8 mouse cellular contexts compared by ENCODE assay signal in the genomic region with DNA sequence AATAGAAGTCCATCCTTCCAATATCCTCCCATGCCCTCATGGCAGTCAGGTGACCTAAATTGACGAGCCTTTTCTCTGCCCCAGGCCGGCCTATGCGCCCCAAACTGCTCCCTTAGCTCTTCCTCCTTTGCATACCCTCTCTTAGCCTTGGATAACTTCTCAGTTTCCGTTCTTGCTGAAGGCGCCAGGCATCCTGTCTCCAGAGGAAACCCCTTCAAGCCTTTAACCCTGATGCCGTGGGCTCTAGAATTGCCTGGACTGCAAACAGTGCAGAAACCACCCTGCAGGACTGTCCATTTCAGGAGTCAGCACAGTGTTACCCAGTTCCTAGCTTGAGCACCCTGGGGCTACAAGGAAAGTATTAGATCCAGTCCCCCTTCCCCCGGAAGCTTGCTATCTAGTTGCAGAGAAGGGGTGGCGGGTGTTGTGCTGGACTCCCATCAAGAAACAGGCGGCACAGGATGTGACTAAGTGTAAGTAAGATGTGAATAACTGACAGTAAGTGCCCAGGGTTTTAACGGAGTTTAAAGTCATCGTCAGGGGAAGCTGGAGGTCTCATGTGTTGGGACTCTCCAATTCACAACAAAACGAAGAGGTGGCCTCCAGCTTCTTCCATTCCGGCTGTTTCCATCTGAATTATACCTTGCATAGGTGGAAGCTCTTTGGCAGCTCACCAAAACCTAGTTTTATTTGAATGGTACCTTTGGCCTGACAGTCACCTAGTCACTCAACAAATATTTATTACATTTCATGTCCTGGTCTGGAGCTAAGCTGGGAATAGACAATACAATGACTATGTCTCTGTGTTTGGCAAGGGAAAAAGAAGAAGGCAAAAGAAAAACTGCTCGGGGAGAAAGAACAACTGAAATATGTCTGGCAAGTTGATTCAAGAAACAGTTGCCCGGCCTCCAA. TPM values are rescaled to one million over a fixed set of nuclear protein-coding genes. Genes with fewer than 3 reads are reported as not detected.
DNase-seq lines count a peak whose midpoint lies in the region; ATAC-seq and TF ChIP-seq lines count a peak whose summit lies in the region.

No protein-coding gene starts in this region.

- H3K9ac ChIP-seq in CH12.LX (ENCODE audit: insufficient read depth, low read depth), result peak overlapping the region; percentile 84
- peak overlapping the region; percentile 62 for H3K9ac ChIP-seq in forebrain, embryonic 11.5 days (ENCODE audit: low read length)
- H3K9ac ChIP-seq in limb, embryonic 13.5 days, result peak overlapping the region; percentile 91
- H3K9ac ChIP-seq in midbrain, embryonic 12.5 days (replicated peaks), result peak overlapping the region; percentile 67

- peak; percentile 17 for DNase-seq in CH12.LX (ENCODE audit: extremely low read depth)
- peak; percentile 45 for DNase-seq in adipocyte (ENCODE audit: low spot score)
- DNase-seq in forebrain, embryonic 11.5 days (ENCODE audit: low spot score), result no peak
- DNase-seq in hindbrain, embryonic 10.5 days (ENCODE audit: low spot score), result peak; percentile 41
- DNase-seq in thymus, postnatal 14 days, result peak; percentile 64
- no peak for DNase-seq in left cerebral cortex, adult 8-10 months (ENCODE audit: low spot score in 2 of 2)

- dilution Hi-C loops in CH12.LX (cut with MboI; ENCODE audit: extremely low pct_ligation_motif_present, extremely low pct_unique_long_range_greater_than_20kb, low sequenced_read_pairs), result no loop called here

- H3K36me3 ChIP-seq in CH12.LX (replicated peaks in 1 of 2; ENCODE audit: control insufficient read depth in 1 of 2, insufficient read depth in 1 of 2, low read length in 1 of 2), result peaks cover 6 to 28% of the 10 kb centered on the region in 2 experiments
- H3K36me3 ChIP-seq in forebrain, embryonic 11.5 days (ENCODE audit: control insufficient read depth, insufficient read depth, low read length), result no peaks in the 10 kb centered on the region
- peaks cover 21% of the 10 kb centered on the region for H3K36me3 ChIP-seq in hindbrain, embryonic 10.5 days
- peaks cover 12% of the 10 kb centered on the region; the same call in 1 of the 2 replicates for H3K36me3 ChIP-seq in limb, embryonic 13.5 days
- no peaks in the 10 kb centered on the region for H3K36me3 ChIP-seq in midbrain, embryonic 12.5 days

- in situ Hi-C loops in CH12.LX (cut with MboI; ENCODE audit: low pct_ligation_motif_present, low pct_unique_long_range_greater_than_20kb, low sequenced_read_pairs), result loop anchor here (5.0 kb wide), 1 partner anchor 75 kb away; no protein-coding TSS in a partner anchor

- ATAC-seq in forebrain, embryonic 11.5 days (replicated peaks; ENCODE audit: low FRiP score), result peak; percentile 7; the same call in 1 of the 2 replicates
- no peak for ATAC-seq in limb, embryonic 13.5 days (ENCODE audit: low FRiP score, low read depth)
- ATAC-seq in midbrain, embryonic 12.5 days (ENCODE audit: low FRiP score, low read depth), result no peak

- no peak for TF ChIP-seq EP300 in CH12.LX (IDR thresholded peaks at IDR 0.05; ENCODE audit: low read length)

- TF ChIP-seq POLR2A in CH12.LX (IDR thresholded peaks at IDR 0.05; ENCODE audit: low read depth, low read length), result no peak

- H3K4me2 ChIP-seq in CH12.LX (ENCODE audit: insufficient read depth, low read depth, poor library complexity, severe bottlenecking), result peak overlapping the region; percentile 75
- peak overlapping the region; percentile 94 for H3K4me2 ChIP-seq in forebrain, embryonic 11.5 days (ENCODE audit: low read depth, low read length, severe bottlenecking)
- peak overlapping the region; percentile 77 for H3K4me2 ChIP-seq in limb, embryonic 13.5 days (replicated peaks)
- peak overlapping the region; percentile 84 for H3K4me2 ChIP-seq in midbrain, embryonic 12.5 days (replicated peaks)

- 36% methylated on average over 15 of the region's 15 CpGs for WGBS in forebrain, embryonic 11.5 days
- WGBS in hindbrain, embryonic 10.5 days, result 31% methylated on average over 15 of the region's 15 CpGs
- WGBS in limb, embryonic 13.5 days, result 20% methylated on average over 15 of the region's 15 CpGs
- 31% methylated on average over 15 of the region's 15 CpGs for WGBS in midbrain, embryonic 12.5 days

- H3K9me3 ChIP-seq in CH12.LX (replicated peaks; ENCODE audit: low read length), result no peaks in the 10 kb centered on the region
- no peaks in the 10 kb centered on the region for H3K9me3 ChIP-seq in forebrain, embryonic 11.5 days (ENCODE audit: control insufficient read depth, low read length)
- no peaks in the 10 kb centered on the region for H3K9me3 ChIP-seq in hindbrain, embryonic 10.5 days
- H3K9me3 ChIP-seq in limb, embryonic 13.5 days, result no peaks in the 10 kb centered on the region
- H3K9me3 ChIP-seq in midbrain, embryonic 12.5 days, result no peaks in the 10 kb centered on the region

- no peak for TF ChIP-seq CTCF in CH12.LX (conservative IDR thresholded peaks at IDR 0.05 in 1 of 2, IDR thresholded peaks at IDR 0.05 in 1 of 2; ENCODE audit: low read depth in 2 of 2, low read length in 2 of 2)

- TF ChIP-seq RAD21 in CH12.LX (IDR thresholded peaks at IDR 0.05; ENCODE audit: low read depth, low read length), result no peak

- peaks cover 0 to 21% of the 10 kb centered on the region in 2 experiments; a peak in 2 of 4 replicates for H3K4me1 ChIP-seq in CH12.LX (ENCODE audit: control insufficient read depth in 1 of 2, insufficient read depth in 2 of 2)
- no peaks in the 10 kb centered on the region; the same call in none of the 2 replicates for H3K4me1 ChIP-seq in forebrain, embryonic 11.5 days (replicated peaks; ENCODE audit: control insufficient read depth, insufficient read depth, low read length)
- H3K4me1 ChIP-seq in hindbrain, embryonic 10.5 days (replicated peaks), result peaks cover 39% of the 10 kb centered on the region
- peaks cover 57% of the 10 kb centered on the region for H3K4me1 ChIP-seq in limb, embryonic 13.5 days
- H3K4me1 ChIP-seq in midbrain, embryonic 12.5 days, result peaks cover 17% of the 10 kb centered on the region

- H3K79me2 ChIP-seq in CH12.LX (replicated peaks; ENCODE audit: control insufficient read depth, extremely low read depth, insufficient read depth, poor library complexity, severe bottlenecking), result no peaks in the 10 kb centered on the region

- H3K27me3 ChIP-seq in CH12.LX (replicated peaks), result no peaks in the 10 kb centered on the region
- H3K27me3 ChIP-seq in forebrain, embryonic 11.5 days (ENCODE audit: control insufficient read depth, insufficient read depth, low read length), result no peaks in the 10 kb centered on the region
- H3K27me3 ChIP-seq in hindbrain, embryonic 10.5 days (ENCODE audit: insufficient read depth, poor library complexity, severe bottlenecking), result 0 out of 2 replicates have a peak, but pooled peaks cover 3% of the 10 kb centered on the region
- no peaks in the 10 kb centered on the region for H3K27me3 ChIP-seq in limb, embryonic 13.5 days
- H3K27me3 ChIP-seq in midbrain, embryonic 12.5 days, result no peaks in the 10 kb centered on the region; the same call in 1 of the 2 replicates

- H3K27ac ChIP-seq in CH12.LX (ENCODE audit: insufficient read depth, low read depth), result no peak overlapping the region
- H3K27ac ChIP-seq in forebrain, embryonic 11.5 days (ENCODE audit: low read depth, low read length), result peak overlapping the region; percentile 26; the same call in 1 of the 2 replicates
- peak overlapping the region; percentile 95 for H3K27ac ChIP-seq in hindbrain, embryonic 10.5 days
- peak overlapping the region; percentile 90 for H3K27ac ChIP-seq in limb, embryonic 13.5 days
- H3K27ac ChIP-seq in midbrain, embryonic 12.5 days (replicated peaks), result peak overlapping the region; percentile 22; the same call in 1 of the 2 replicates

- H3K4me3 ChIP-seq in CH12.LX (replicated peaks in 1 of 3; ENCODE audit: low read depth in 2 of 3, low read length in 2 of 3, poor library complexity in 1 of 3), result peak overlapping the region; percentile 55 to 98 (median 61)
- peak overlapping the region; percentile 45 for H3K4me3 ChIP-seq in forebrain, embryonic 11.5 days (ENCODE audit: low read depth, low read length)
- H3K4me3 ChIP-seq in hindbrain, embryonic 10.5 days, result peak overlapping the region; percentile 75
- peak overlapping the region; percentile 73 for H3K4me3 ChIP-seq in limb, embryonic 13.5 days
- peak overlapping the region; percentile 56 for H3K4me3 ChIP-seq in midbrain, embryonic 12.5 days

TF ChIP-seq in CH12.LX, 34 proteins besides CTCF, POLR2A, EP300 and RAD21:
- no peak for TF ChIP-seq MAX (IDR thresholded peaks at IDR 0.05; ENCODE audit: low read length)
- TF ChIP-seq BHLHE40 (IDR thresholded peaks at IDR 0.05; ENCODE audit: low read depth, low read length), result peak; percentile 29; the same call in 1 of the 2 replicates
- 0 out of 2 replicates have a peak, but pooled peaks have one; percentile 20 for TF ChIP-seq MXI1 (IDR thresholded peaks at IDR 0.05; ENCODE audit: low read depth, low read length)
TF ChIP-seq in CH12.LX: peak in this region for 2.

RNA-seq across cellular contexts. Expression of gene St3gal4, which starts 1.4 kb away (rescaled TPM):
- total RNA-seq in CH12.LX (2012; rRNA removed) (6.2 and 7.1 TPM in 2 replicates), CH12.LX (2014; rRNA removed) (8.8 and 10.8 TPM in 2 replicates)
- polyA plus RNA-seq in CH12.LX (2012; ENCODE audit: insufficient read length, low read depth), result 9.3 and 10.7 TPM in 2 replicates
- 13.3 and 14.4 TPM in 2 replicates for polyA plus RNA-seq in forebrain, embryonic 11.5 days (2014; fragmentation: Nextera tagmentation; extraction: Ambion mirVana)
- polyA plus RNA-seq in hindbrain, embryonic 10.5 days (2016; fragmentation: Nextera tagmentation; extraction: Ambion mirVana), result 10.3 and 11.5 TPM in 2 replicates
- 37.9 and 39.3 TPM in 2 replicates for polyA plus RNA-seq in limb, embryonic 13.5 days (2015; fragmentation: Nextera tagmentation; extraction: Ambion mirVana)
- 9.0 and 11.4 TPM in 2 replicates for polyA plus RNA-seq in midbrain, embryonic 12.5 days (2016; fragmentation: Nextera tagmentation; extraction: Ambion mirVana)
- total RNA-seq in left cerebral cortex, adult 8-10 months (2022), result 10 to 100 TPM; 26.5 to 30.4 (median 28.9) TPM

RNA-seq across cellular contexts. Expression of gene Dcps, which starts 58.2 kb away (rescaled TPM):
- 64.3 and 70.1 TPM in 2 replicates for total RNA-seq in CH12.LX (2012; rRNA removed)
- 113 TPM in 2 replicates for total RNA-seq in CH12.LX (2014; rRNA removed)
- polyA plus RNA-seq in CH12.LX (2012; ENCODE audit: insufficient read length, low read depth), result 94.3 and 102 TPM in 2 replicates
- 104 and 113 TPM in 2 replicates for polyA plus RNA-seq in forebrain, embryonic 11.5 days (2014; fragmentation: Nextera tagmentation; extraction: Ambion mirVana)
- 99.8 and 101 TPM in 2 replicates for polyA plus RNA-seq in hindbrain, embryonic 10.5 days (2016; fragmentation: Nextera tagmentation; extraction: Ambion mirVana)
- polyA plus RNA-seq in limb, embryonic 13.5 days (2015; fragmentation: Nextera tagmentation; extraction: Ambion mirVana), result 78.2 and 80.9 TPM in 2 replicates
- polyA plus RNA-seq in midbrain, embryonic 12.5 days (2016; fragmentation: Nextera tagmentation; extraction: Ambion mirVana), result 85.1 and 87.2 TPM in 2 replicates
- total RNA-seq in left cerebral cortex, adult 8-10 months (2022), result 10 to 100 TPM; 16.1 to 19.1 (median 16.4) TPM

Comparison
In these comparisons a context has a peak if more than half of its experiments do, and no peak if none do; other contexts are left out.
1. DNase-seq: peak in CH12.LX (single experiment), adipocyte (single experiment), hindbrain, embryonic 10.5 days (single experiment) and thymus, postnatal 14 days (single experiment); none in forebrain, embryonic 11.5 days (single experiment) and left cerebral cortex, adult 8-10 months (0 of 2).
2. Peak in every context shown above with its lines, with median percentiles within 50 percentile points of each other: H3K4me2 ChIP-seq, H3K4me3 ChIP-seq and H3K9ac ChIP-seq.